Mouse (Mus musculus): ENCODE measurements around the gene Tmem35b.

DNA sequence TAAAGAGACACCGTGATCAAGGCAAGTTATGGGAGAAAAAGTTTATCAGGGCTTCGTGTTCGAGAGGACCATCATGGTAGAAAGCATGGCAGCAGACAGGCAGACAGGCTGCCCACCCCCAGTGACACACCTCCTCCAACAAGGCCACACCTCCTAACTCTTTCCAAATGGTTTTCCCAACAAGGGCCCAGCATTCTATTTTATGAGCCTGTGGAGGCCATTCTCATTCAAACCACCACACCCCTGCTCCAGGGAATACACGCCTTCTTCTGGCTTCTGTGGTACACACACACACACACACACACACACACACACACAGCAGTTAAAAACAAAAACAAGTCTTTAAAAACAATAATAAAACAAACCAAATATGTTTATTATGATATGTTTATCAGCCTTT, 34.3 kb downstream of the Tmem35b start:
- TF ChIP-seq CTCF (conservative IDR thresholded peaks at IDR 0.05; ENCODE audit: low read length) (no peak), POU5F1 (IDR thresholded peaks at IDR 0.05; ENCODE audit: borderline replicate concordance, low read length) (no peak), NANOG (IDR thresholded peaks at IDR 0.05; ENCODE audit: borderline replicate concordance, low read length) (no peak)

All from E14TG2a.4 (cell line).